Mouse (Mus musculus) intestine, embryonic 14.5 days (tissue): ENCODE results near the gene Mrps21. TPM values are rescaled to one million over a fixed set of nuclear protein-coding genes. Genes with fewer than 3 reads are reported as not detected.
"Not testable (repeated sequence)": the region's sequence is repeated elsewhere in the genome, so short reads cannot be mapped to it uniquely, and the experiment has no call there.

ENCODE experiments used
- ATAC-seq: fragments of 200-750 bp; cut with Nextera tagmentation; replicated peaks from 2 replicates; pipeline ENCODE4 v1.8.0; 2017; ENCODE audit warnings: low read depth, moderate number of reproducible peaks, moderate TSS enrichment, moderate library complexity; ENCODE audit not compliant: low FRiP score, low TSS enrichment
- DNase-seq: peaks from one replicate; pipeline ENCODE4 v3.0.0-alpha.2; 2018; ENCODE audit warnings: low spot score
- H3K27ac ChIP-seq: fragments of 300-500 bp; sonication (generic); 2 replicates; pipeline ENCODE4 v1.5.1; 2014; ENCODE audit warnings: low read depth, mild to moderate bottlenecking, control low read depth
- H3K27me3 ChIP-seq: fragments of 300-500 bp; sonication (generic); replicated peaks from 2 replicates; pipeline ENCODE4 v1.6.1; 2014; ENCODE audit warnings: low read length, control low read depth; ENCODE audit not compliant: control insufficient read depth, insufficient read depth
- H3K36me3 ChIP-seq: fragments of 300-500 bp; sonication (generic); 2 replicates; pipeline ENCODE4 v1.6.1; 2014; ENCODE audit warnings: low read length, control low read depth; ENCODE audit not compliant: control insufficient read depth, insufficient read depth
- H3K4me1 ChIP-seq: fragments of 300-500 bp; sonication (generic); replicated peaks from 2 replicates; pipeline ENCODE4 v1.6.1; 2014; ENCODE audit warnings: low read length, control low read depth, mixed read lengths; ENCODE audit not compliant: control insufficient read depth, insufficient read depth
- H3K4me2 ChIP-seq: fragments of 300-500 bp; sonication (generic); 2 replicates; pipeline ENCODE4 v1.6.1; 2014; ENCODE audit warnings: low read length
- H3K4me3 ChIP-seq: fragments of 300-500 bp; sonication (generic); 2 replicates; pipeline ENCODE4 v1.5.1; 2014; ENCODE audit warnings: low read depth, low read length, control low read depth, mixed read lengths
- H3K9ac ChIP-seq: fragments of 300-500 bp; sonication (generic); 2 replicates; pipeline ENCODE4 v1.6.1; 2014; ENCODE audit warnings: mild to moderate bottlenecking, low read length
- H3K9me3 ChIP-seq: fragments of 300-500 bp; sonication (generic); 2 replicates; pipeline ENCODE4 v1.6.1; 2016; ENCODE audit warnings: low read length, control low read depth; ENCODE audit not compliant: control insufficient read depth
- WGBS: fragments of 180-500 bp; shearing (Covaris S2); extraction: QIAGEN DNeasy Blood & Tissue Kit; methylation state at CpG from one replicate; pipeline ENCODE4 v1.1.7; 2014; 5-methylcytosine and 5-hydroxymethylcytosine counted together
- polyA plus RNA-seq: library from polyadenylated mRNA; unstranded; fragments of >200 nt; fragmentation: Nextera tagmentation; extraction: Ambion mirVana; gene quantifications from 2 replicates; pipeline ENCODE4 v1.2.1, GENCODE M21; 2014

Mrps21 gene
- polyA plus RNA-seq, 1 experiment from 2014 or later: 343 TPM

- peak; percentile 70 for DNase-seq
- WGBS: 1% methylated on average over 15 of the region's 15 CpGs
- Histone ChIP-seq H3K9ac (peak within 1 kb of the TSS; percentile 38), H3K4me2 (peak within 1 kb of the TSS; percentile 78), H3K4me1 (peaks cover 22% of the 10 kb centered on the region), H3K9me3 (no peaks in the 10 kb centered on the region), H3K36me3 (no peaks in the 10 kb centered on the region), H3K27me3 (no peaks in the 10 kb centered on the region), H3K4me3 (peak within 1 kb of the TSS; percentile 36), H3K27ac (no peak within 1 kb of the TSS)
- ATAC-seq: no peak
Measured at GRCm38 (mm10) chr3:95904568-95904967, 33.2 kb upstream of the Mrps21 start, which contains the start of gene Car14. Car14 (minus strand) TSS chr3:95904691.

GRCm38 (mm10) chr3:95903753-95904502 lies 32.6 kb upstream of the Mrps21 start:
- peak overlapping the region; percentile 26 for H3K9ac ChIP-seq
- H3K4me2 ChIP-seq: peak overlapping the region; percentile 78
- H3K27ac ChIP-seq: no peak overlapping the region
- WGBS: 4% methylated on average over 15 of the region's 15 CpGs
- DNase-seq (no peak), ATAC-seq (no peak)
- H3K9me3 ChIP-seq: no peaks in the 10 kb centered on the region
- H3K4me3 ChIP-seq: peak overlapping the region; percentile 36; the same call in 1 of the 2 replicates
- peaks cover 22% of the 10 kb centered on the region for H3K4me1 ChIP-seq
- no peaks in the 10 kb centered on the region for H3K27me3 ChIP-seq
- H3K36me3 ChIP-seq: no peaks in the 10 kb centered on the region

- ATAC-seq (no peak), DNase-seq (no peak)
- H3K9ac ChIP-seq: no peak overlapping the region
- peaks cover 7% of the 10 kb centered on the region; the same call in 1 of the 2 replicates for H3K36me3 ChIP-seq
- peaks cover 22% of the 10 kb centered on the region for H3K4me1 ChIP-seq
- no peak overlapping the region for H3K4me3 ChIP-seq
- no peaks in the 10 kb centered on the region for H3K9me3 ChIP-seq
- no peak overlapping the region for H3K4me2 ChIP-seq
- no peak overlapping the region for H3K27ac ChIP-seq
- no peaks in the 10 kb centered on the region for H3K27me3 ChIP-seq
- WGBS: 37% methylated on average over 6 of the region's 6 CpGs
Measured at GRCm38 (mm10) chr3:95902643-95903042, 31.3 kb upstream of the Mrps21 start.

- Histone ChIP-seq H3K9ac (no peak overlapping the region), H3K9me3 (no peaks in the 10 kb centered on the region), H3K4me1 (peaks cover 22% of the 10 kb centered on the region), H3K27ac (no peak overlapping the region), H3K4me3 (no peak overlapping the region), H3K4me2 (no peak overlapping the region), H3K36me3 (peaks cover 10% of the 10 kb centered on the region; the same call in 1 of the 2 replicates), H3K27me3 (no peaks in the 10 kb centered on the region)
- DNase-seq (no peak), ATAC-seq (no peak)
Measured at GRCm38 (mm10) chr3:95902373-95902625, 31.0 kb upstream of the Mrps21 start.

- peaks cover 10% of the 10 kb centered on the region; the same call in 1 of the 2 replicates for H3K36me3 ChIP-seq
- H3K4me3 ChIP-seq: no peak overlapping the region
- no peak for DNase-seq
- H3K9me3 ChIP-seq: no peaks in the 10 kb centered on the region
- H3K27ac ChIP-seq: no peak overlapping the region
- H3K27me3 ChIP-seq: no peaks in the 10 kb centered on the region
- peaks cover 22% of the 10 kb centered on the region for H3K4me1 ChIP-seq
- WGBS: 65% methylated on average over 9 of the region's 9 CpGs
- no peak for ATAC-seq
- H3K4me2 ChIP-seq: no peak overlapping the region
- no peak overlapping the region for H3K9ac ChIP-seq
Measured at GRCm38 (mm10) chr3:95901616-95902372, 30.5 kb upstream of the Mrps21 start.

GRCm38 (mm10) chr3:95899800-95900524 lies 28.6 kb upstream of the Mrps21 start:
- Histone ChIP-seq H3K27me3 (no peaks in the 10 kb centered on the region), H3K27ac (no peak overlapping the region), H3K36me3 (peaks cover 10% of the 10 kb centered on the region; the same call in 1 of the 2 replicates), H3K9me3 (no peaks in the 10 kb centered on the region), H3K4me1 (peaks cover 16% of the 10 kb centered on the region), H3K9ac (no peak overlapping the region), H3K4me3 (no peak overlapping the region), H3K4me2 (no peak overlapping the region)
- ATAC-seq: no peak
- 74% methylated on average over 13 of the region's 13 CpGs for WGBS
- no peak for DNase-seq

GRCm38 (mm10) chr3:95895501-95895900 lies 24.2 kb upstream of the Mrps21 start:
- Histone ChIP-seq H3K4me1 (peaks cover 24% of the 10 kb centered on the region), H3K36me3 (peaks cover 10% of the 10 kb centered on the region; the same call in 1 of the 2 replicates), H3K4me2 (0 out of 2 replicates have a peak overlapping the region, but pooled peaks have one; percentile 77)
- not testable (repeated sequence) for H3K4me3 ChIP-seq, H3K9ac ChIP-seq, DNase-seq, H3K27ac ChIP-seq, ATAC-seq, H3K9me3 ChIP-seq, H3K27me3 ChIP-seq
- WGBS: 88% methylated on average over 7 of the region's 7 CpGs

- Histone ChIP-seq H3K27me3 (no peaks in the 10 kb centered on the region), H3K27ac (peak overlapping the region; percentile 71), H3K4me2 (peak overlapping the region; percentile 77), H3K9ac (peak overlapping the region; percentile 72), H3K4me3 (peak overlapping the region; percentile 61), H3K9me3 (no peaks in the 10 kb centered on the region), H3K36me3 (peaks cover 10% of the 10 kb centered on the region; the same call in 1 of the 2 replicates), H3K4me1 (peaks cover 26% of the 10 kb centered on the region)
- ATAC-seq (peak; percentile 24), DNase-seq (peak; percentile 63)
- WGBS: 4% methylated on average over 16 of the region's 16 CpGs
Measured at GRCm38 (mm10) chr3:95894317-95895160, 23.2 kb upstream of the Mrps21 start.
